9 mouse cellular contexts compared by ENCODE assay signal in the genomic region with DNA sequence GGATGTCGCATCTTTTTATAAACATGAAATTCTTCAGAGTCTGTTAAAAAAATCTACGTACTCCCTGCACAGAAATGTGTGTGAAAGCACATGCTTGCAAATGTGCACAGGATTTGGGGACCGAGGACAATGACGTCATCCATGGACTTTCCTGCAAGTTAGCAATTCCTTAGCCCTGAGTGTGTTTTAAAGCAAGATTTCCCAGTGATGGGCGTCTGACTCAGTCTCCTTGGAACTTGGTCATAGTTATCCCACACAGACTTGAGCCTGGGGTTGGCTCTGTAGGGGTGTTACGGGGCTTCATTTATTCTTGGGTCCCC. TPM values are rescaled to one million over a fixed set of nuclear protein-coding genes. Genes with fewer than 3 reads are reported as not detected.
DNase-seq lines count a peak whose midpoint lies in the region; ATAC-seq and TF ChIP-seq lines count a peak whose summit lies in the region.
"Had no signal": no experiment of that assay in that cellular context is flagged by ENCODE, and none has a peak within 500 bp of the region (broad histone marks: within the 10 kb centered on the region; RNA-seq: fewer than 3 reads in every experiment).

No protein-coding gene starts in this region.

- ATAC-seq in lung, postnatal 0 days: no peak
- ATAC-seq in embryonic facial prominence, embryonic 14.5 days (ENCODE audit: low read depth): no peak
- no peak for ATAC-seq in hindbrain, embryonic 14.5 days (ENCODE audit: low FRiP score)
- no peak for ATAC-seq in midbrain, embryonic 16.5 days
- ATAC-seq in activated CD4-positive, CD25-positive, alpha-beta regulatory T cell, adult 4 months: no peak

- peak; percentile 27 for DNase-seq in lung, postnatal 0 days (ENCODE audit: low spot score)
- no peak for DNase-seq in lung, postnatal 4 days
- no peak for DNase-seq in embryonic facial prominence, embryonic 14.5 days (ENCODE audit: low spot score)
- no peak for DNase-seq in hindbrain, embryonic 14.5 days (ENCODE audit: low spot score)
- no peak for DNase-seq in thymus, postnatal 14 days
- DNase-seq in cerebellum, adult 11 months: no peak

- no peak overlapping the region for H3K27ac ChIP-seq in lung, postnatal 0 days (ENCODE audit: low read length)
- H3K27ac ChIP-seq in embryonic facial prominence, embryonic 14.5 days (replicated peaks; ENCODE audit: low read depth, low read length): no peak overlapping the region
- H3K27ac ChIP-seq in hindbrain, embryonic 14.5 days: no peak overlapping the region
- no peak overlapping the region for H3K27ac ChIP-seq in midbrain, embryonic 16.5 days (ENCODE audit: low read length)

- no peak overlapping the region for H3K9ac ChIP-seq in lung, postnatal 0 days (replicated peaks; ENCODE audit: low read depth)
- no peak overlapping the region for H3K9ac ChIP-seq in embryonic facial prominence, embryonic 14.5 days (ENCODE audit: low read depth, low read length)
- no peak overlapping the region for H3K9ac ChIP-seq in hindbrain, embryonic 14.5 days
- H3K9ac ChIP-seq in midbrain, embryonic 16.5 days (ENCODE audit: low read depth, low read length): no peak overlapping the region

- TF ChIP-seq EP300 in lung, postnatal 0 days (IDR thresholded peaks at IDR 0.05): no peak

- 35% methylated on average over 6 of the region's 6 CpGs for WGBS in lung, postnatal 0 days
- WGBS in embryonic facial prominence, embryonic 14.5 days: 35% methylated on average over 6 of the region's 6 CpGs
- 43% methylated on average over 6 of the region's 6 CpGs for WGBS in hindbrain, embryonic 14.5 days
- WGBS in midbrain, embryonic 16.5 days: 38% methylated on average over 6 of the region's 6 CpGs

- H3K9me3 ChIP-seq in lung, postnatal 0 days (ENCODE audit: low read length): no peaks in the 10 kb centered on the region
- H3K9me3 ChIP-seq in embryonic facial prominence, embryonic 14.5 days (ENCODE audit: control insufficient read depth, low read length): no peaks in the 10 kb centered on the region
- H3K9me3 ChIP-seq in hindbrain, embryonic 14.5 days (ENCODE audit: control insufficient read depth, low read length): no peaks in the 10 kb centered on the region
- H3K9me3 ChIP-seq in midbrain, embryonic 16.5 days (replicated peaks; ENCODE audit: control insufficient read depth, low read length, poor library complexity, severe bottlenecking): no peaks in the 10 kb centered on the region

- H3K27me3 ChIP-seq in lung, postnatal 0 days (replicated peaks; ENCODE audit: insufficient read depth, low read length): no peaks in the 10 kb centered on the region
- H3K27me3 ChIP-seq in embryonic facial prominence, embryonic 14.5 days (replicated peaks; ENCODE audit: control insufficient read depth, insufficient read depth, low read length): peaks cover 32% of the 10 kb centered on the region
- peaks cover 33% of the 10 kb centered on the region for H3K27me3 ChIP-seq in hindbrain, embryonic 14.5 days (ENCODE audit: control insufficient read depth, insufficient read depth, low read length)
- H3K27me3 ChIP-seq in midbrain, embryonic 16.5 days (ENCODE audit: control insufficient read depth, insufficient read depth, low read depth, low read length): peaks cover 20% of the 10 kb centered on the region

- H3K4me3 ChIP-seq in lung, postnatal 0 days (ENCODE audit: low read depth, low read length): peak overlapping the region; percentile 81; the same call in 1 of the 2 replicates
- H3K4me3 ChIP-seq in embryonic facial prominence, embryonic 14.5 days (ENCODE audit: low read depth, low read length): peak overlapping the region; percentile 67; the same call in 1 of the 2 replicates
- peak overlapping the region; percentile 44 for H3K4me3 ChIP-seq in hindbrain, embryonic 14.5 days (replicated peaks; ENCODE audit: low read length)
- H3K4me3 ChIP-seq in midbrain, embryonic 16.5 days (ENCODE audit: low read depth, low read length): no peak overlapping the region

- no peaks in the 10 kb centered on the region for H3K4me1 ChIP-seq in lung, postnatal 0 days (ENCODE audit: insufficient read depth, low read depth, low read length)
- H3K4me1 ChIP-seq in embryonic facial prominence, embryonic 14.5 days (ENCODE audit: control insufficient read depth, insufficient read depth, low read length): peaks cover 10% of the 10 kb centered on the region
- peaks cover 12% of the 10 kb centered on the region; the same call in 1 of the 2 replicates for H3K4me1 ChIP-seq in hindbrain, embryonic 14.5 days (replicated peaks; ENCODE audit: control insufficient read depth, insufficient read depth, low read length)
- peaks cover 12% of the 10 kb centered on the region for H3K4me1 ChIP-seq in midbrain, embryonic 16.5 days (ENCODE audit: control insufficient read depth, insufficient read depth, low read length)

- TF ChIP-seq CTCF in lung, postnatal 0 days (IDR thresholded peaks at IDR 0.05): no peak

- H3K36me3 ChIP-seq in lung, postnatal 0 days (ENCODE audit: insufficient read depth, low read length): no peaks in the 10 kb centered on the region
- no peaks in the 10 kb centered on the region for H3K36me3 ChIP-seq in embryonic facial prominence, embryonic 14.5 days (ENCODE audit: control insufficient read depth, insufficient read depth, low read length)
- H3K36me3 ChIP-seq in hindbrain, embryonic 14.5 days (replicated peaks; ENCODE audit: control insufficient read depth, insufficient read depth): no peaks in the 10 kb centered on the region
- H3K36me3 ChIP-seq in midbrain, embryonic 16.5 days (ENCODE audit: control insufficient read depth, insufficient read depth, low read length): no peaks in the 10 kb centered on the region

- H3K4me2 ChIP-seq in lung, postnatal 0 days (replicated peaks; ENCODE audit: low read depth, low read length): peak overlapping the region; percentile 94
- H3K4me2 ChIP-seq in embryonic facial prominence, embryonic 14.5 days (ENCODE audit: low read depth, low read length): peak overlapping the region; percentile 99
- H3K4me2 ChIP-seq in hindbrain, embryonic 14.5 days (replicated peaks): peak overlapping the region; percentile 90
- peak overlapping the region; percentile 100 for H3K4me2 ChIP-seq in midbrain, embryonic 16.5 days (ENCODE audit: low read length)

RNA-seq across cellular contexts. Expression of gene Il15ra, which starts 1.6 kb away (rescaled TPM):
- 4.3 and 6.7 TPM in 2 replicates for polyA plus RNA-seq in lung, postnatal 0 days (2015; fragmentation: Nextera tagmentation; extraction: Ambion mirVana)
- polyA plus RNA-seq in embryonic facial prominence, embryonic 14.5 days (2014; fragmentation: Nextera tagmentation; extraction: Ambion mirVana): 3.2 and 3.5 TPM in 2 replicates
- polyA plus RNA-seq in hindbrain, embryonic 14.5 days (2014; fragmentation: Nextera tagmentation; extraction: Ambion mirVana): 1.4 and 1.5 TPM in 2 replicates
- 0.52 and 1.6 TPM in 2 replicates for polyA plus RNA-seq in midbrain, embryonic 16.5 days (2015; fragmentation: Nextera tagmentation; extraction: Ambion mirVana)
- polyA plus RNA-seq in activated CD4-positive, CD25-positive, alpha-beta regulatory T cell, adult 4 months (2017; shearing (Covaris generic)): 10 to 100 TPM; 23.0 to 24.0 TPM
- polyA plus RNA-seq: erythroblast, embryonic 14.5 days had no signal
